Mouse (Mus musculus) liver, embryonic 12.5 days (tissue): ENCODE results near the gene Nkx2-2. TPM values are rescaled to one million over a fixed set of nuclear protein-coding genes. Genes with fewer than 3 reads are reported as not detected.

Source experiments
- ATAC-seq: fragments of 200-750 bp; cut with Nextera tagmentation; 2 replicates; pipeline ENCODE4 v1.8.0; 2017; ENCODE audit warnings: moderate number of reproducible peaks, mild to moderate bottlenecking, moderate library complexity
- H3K27ac ChIP-seq: fragments of 300-500 bp; sonication (generic); 2 replicates; pipeline ENCODE4 v1.5.1; 2016; ENCODE audit warnings: mild to moderate bottlenecking
- H3K27me3 ChIP-seq: fragments of 300-500 bp; sonication (generic); replicated peaks from 2 replicates; pipeline ENCODE4 v1.6.1; 2016; ENCODE audit warnings: mild to moderate bottlenecking, moderate library complexity
- H3K36me3 ChIP-seq: fragments of 300-500 bp; sonication (generic); 2 replicates; pipeline ENCODE4 v1.6.1; 2016; ENCODE audit warnings: mild to moderate bottlenecking, moderate library complexity
- H3K4me1 ChIP-seq: fragments of 300-500 bp; sonication (generic); 2 replicates; pipeline ENCODE4 v1.6.1; 2016
- H3K4me2 ChIP-seq: fragments of 300-500 bp; sonication (generic); 2 replicates; pipeline ENCODE4 v1.6.1; 2016; ENCODE audit warnings: mild to moderate bottlenecking, moderate library complexity
- H3K4me3 ChIP-seq: fragments of 300-500 bp; sonication (generic); 2 replicates; pipeline ENCODE4 v1.5.1; 2016; ENCODE audit warnings: mild to moderate bottlenecking, moderate library complexity
- H3K9ac ChIP-seq: fragments of 300-500 bp; sonication (generic); 2 replicates; pipeline ENCODE4 v1.6.1; 2016; ENCODE audit warnings: mild to moderate bottlenecking, moderate library complexity
- H3K9me3 ChIP-seq: fragments of 300-500 bp; sonication (generic); replicated peaks from 2 replicates; pipeline ENCODE4 v1.6.1; 2016; ENCODE audit warnings: mild to moderate bottlenecking, moderate library complexity
- WGBS: fragments of 180-500 bp; shearing (Covaris S2); methylation state at CpG from one replicate; pipeline ENCODE4 v1.1.7; 2016; ENCODE audit not compliant: insufficient replicate concordance; 5-methylcytosine and 5-hydroxymethylcytosine counted together
- polyA plus RNA-seq: library from polyadenylated mRNA; unstranded; fragments of >200 nt; fragmentation: Nextera tagmentation; extraction: Ambion mirVana; gene quantifications from 2 replicates; pipeline ENCODE4 v1.2.1, GENCODE M21; 2016

Gene Nkx2-2
- polyA plus RNA-seq, 1 experiment from 2014 or later, result not detected

GRCm38 (mm10) chr2:147188074-147188700 is 5.9 kb downstream of the Nkx2-2 start:
- Histone ChIP-seq H3K4me1 (peaks cover 16% of the 10 kb centered on the region; the same call in 1 of the 2 replicates), H3K27ac (no peak overlapping the region), H3K36me3 (no peaks in the 10 kb centered on the region), H3K27me3 (peaks cover 98% of the 10 kb centered on the region), H3K9me3 (no peaks in the 10 kb centered on the region), H3K9ac (no peak overlapping the region), H3K4me3 (no peak overlapping the region), H3K4me2 (no peak overlapping the region)
- 3% methylated on average over 28 of the region's 28 CpGs for WGBS
- no peak for ATAC-seq

GRCm38 (mm10) chr2:147187061-147187870 is 6.8 kb downstream of the Nkx2-2 start:
- no peak overlapping the region for H3K4me3 ChIP-seq
- H3K36me3 ChIP-seq, result no peaks in the 10 kb centered on the region
- no peak overlapping the region for H3K27ac ChIP-seq
- H3K27me3 ChIP-seq, result peaks cover 98% of the 10 kb centered on the region
- ATAC-seq, result no peak
- H3K4me2 ChIP-seq, result no peak overlapping the region
- peaks cover 16% of the 10 kb centered on the region; the same call in 1 of the 2 replicates for H3K4me1 ChIP-seq
- H3K9ac ChIP-seq, result no peak overlapping the region
- H3K9me3 ChIP-seq, result no peaks in the 10 kb centered on the region
- WGBS, result 3% methylated on average over 31 of the region's 33 CpGs

- Histone ChIP-seq H3K27me3 (peaks cover 98% of the 10 kb centered on the region), H3K4me1 (peaks cover 16% of the 10 kb centered on the region; the same call in 1 of the 2 replicates), H3K9ac (no peak overlapping the region), H3K36me3 (no peaks in the 10 kb centered on the region), H3K9me3 (no peaks in the 10 kb centered on the region), H3K4me3 (no peak overlapping the region), H3K27ac (no peak overlapping the region), H3K4me2 (no peak overlapping the region)
- ATAC-seq, result no peak
- 1% methylated on average over 25 of the region's 25 CpGs for WGBS
Measured at GRCm38 (mm10) chr2:147186261-147186681, 7.8 kb downstream of the Nkx2-2 start.

- Histone ChIP-seq H3K27me3 (peaks cover 98% of the 10 kb centered on the region), H3K27ac (no peak overlapping the region), H3K4me3 (no peak overlapping the region), H3K9me3 (no peaks in the 10 kb centered on the region), H3K9ac (no peak overlapping the region), H3K36me3 (no peaks in the 10 kb centered on the region), H3K4me2 (no peak overlapping the region), H3K4me1 (peaks cover 16% of the 10 kb centered on the region; the same call in 1 of the 2 replicates)
- WGBS, result 2% methylated on average over 23 of the region's 23 CpGs
- no peak for ATAC-seq
Measured at GRCm38 (mm10) chr2:147185561-147185960, 8.5 kb downstream of the Nkx2-2 start.

DNA sequence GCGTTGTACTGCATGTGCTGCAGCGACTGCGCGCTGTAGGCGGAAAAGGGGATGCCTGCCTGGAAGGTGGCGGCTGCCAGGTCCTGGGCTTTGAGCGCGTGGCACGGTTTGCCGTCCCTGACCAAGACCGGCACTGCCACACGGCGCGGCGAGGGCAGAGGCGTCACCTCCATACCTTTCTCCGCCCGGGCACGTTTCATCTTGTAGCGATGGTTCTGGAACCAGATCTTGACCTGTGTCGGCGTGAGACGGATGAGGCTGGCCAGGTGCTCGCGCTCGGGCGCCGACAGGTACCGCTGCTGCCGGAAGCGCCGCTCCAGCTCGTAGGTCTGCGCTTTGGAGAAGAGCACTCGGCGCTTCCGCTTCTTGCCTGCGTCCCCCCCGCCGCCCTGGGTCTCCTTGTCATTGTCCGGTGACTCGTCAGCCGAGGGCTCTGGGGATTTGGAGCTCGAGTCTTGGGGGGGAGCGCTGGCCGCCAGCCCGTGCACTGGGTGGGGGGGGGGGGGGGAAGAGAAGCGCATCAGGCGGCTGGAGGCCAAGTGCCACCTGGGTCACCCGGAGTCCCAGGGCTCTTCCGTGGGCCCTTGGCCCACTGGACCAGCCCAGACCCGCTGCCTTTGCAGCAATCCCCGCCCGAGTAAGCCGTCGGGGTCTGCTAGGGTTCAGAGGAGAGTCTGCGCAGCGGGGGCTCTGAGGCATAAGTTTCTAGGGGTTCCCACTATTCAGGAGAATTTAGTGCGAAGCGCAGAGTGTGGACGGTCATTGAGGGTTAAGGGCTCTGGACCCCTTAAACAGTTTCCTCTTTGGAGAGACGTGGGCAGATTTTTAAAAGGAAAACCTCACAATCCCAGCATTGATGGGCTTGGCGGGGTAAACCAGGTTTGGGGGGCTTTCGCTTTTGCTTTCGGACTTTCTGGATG is 9.7 kb downstream of the Nkx2-2 start:
- H3K36me3 ChIP-seq, result no peaks in the 10 kb centered on the region
- WGBS, result 1% methylated on average over 62 of the region's 65 CpGs
- no peak for ATAC-seq

GRCm38 (mm10) chr2:147183521-147183920 is 10.5 kb downstream of the Nkx2-2 start:
- H3K9ac ChIP-seq, result no peak overlapping the region
- WGBS, result 3% methylated on average over 12 of the region's 12 CpGs
- H3K27me3 ChIP-seq, result peaks cover 98% of the 10 kb centered on the region
- no peaks in the 10 kb centered on the region for H3K9me3 ChIP-seq
- no peaks in the 10 kb centered on the region for H3K36me3 ChIP-seq
- 0 out of 2 replicates have a peak overlapping the region, but pooled peaks have one; percentile 22 for H3K4me3 ChIP-seq
- peak overlapping the region; percentile 52 for H3K4me2 ChIP-seq
- ATAC-seq, result no peak
- no peak overlapping the region for H3K27ac ChIP-seq
- peaks cover 20% of the 10 kb centered on the region; the same call in 1 of the 2 replicates for H3K4me1 ChIP-seq

More for the DNA sequence above, 9.7 kb downstream of the Nkx2-2 start:
- Histone ChIP-seq H3K27ac (no peak overlapping the region), H3K9me3 (no peaks in the 10 kb centered on the region), H3K4me2 (peak overlapping the region; percentile 52), H3K9ac (no peak overlapping the region), H3K4me3 (peak overlapping the region; percentile 22), H3K27me3 (peaks cover 98% of the 10 kb centered on the region), H3K4me1 (peaks cover 16% of the 10 kb centered on the region; the same call in 1 of the 2 replicates)

DNA sequence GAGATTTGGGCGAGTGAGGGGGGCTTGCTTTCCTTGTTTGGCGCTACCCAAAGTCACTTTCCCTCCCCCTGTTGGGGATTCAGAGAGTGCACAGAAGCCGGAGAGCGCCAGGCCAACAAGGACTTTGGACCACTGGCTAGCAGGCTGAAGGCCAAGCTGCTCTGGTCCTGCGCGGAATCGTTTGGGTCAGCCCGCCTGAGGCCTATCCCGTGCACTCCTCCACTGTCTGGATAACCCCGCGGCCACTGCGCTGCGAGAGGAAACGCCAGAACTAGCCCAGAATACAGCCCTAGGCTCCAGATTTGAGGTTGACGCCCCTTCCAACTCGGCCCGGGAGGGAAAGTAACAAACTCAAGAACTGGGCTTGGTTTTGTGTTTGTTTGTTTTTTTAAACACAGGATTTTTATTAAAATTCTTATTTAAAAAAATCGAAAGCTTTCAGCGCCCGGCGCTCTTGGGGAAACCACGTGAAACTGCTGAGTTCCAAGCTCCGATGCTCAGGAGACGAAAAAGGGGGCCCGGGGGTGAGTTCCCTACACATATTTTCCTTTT is 11.3 kb downstream of the Nkx2-2 start:
- Histone ChIP-seq H3K9me3 (no peaks in the 10 kb centered on the region), H3K9ac (no peak overlapping the region), H3K4me2 (peak overlapping the region; percentile 24), H3K27me3 (peaks cover 97% of the 10 kb centered on the region), H3K4me3 (no peak overlapping the region), H3K27ac (no peak overlapping the region), H3K4me1 (peaks cover 27% of the 10 kb centered on the region), H3K36me3 (no peaks in the 10 kb centered on the region)
- ATAC-seq, result 0 out of 2 replicates have a peak, but pooled peaks have one; percentile 15
- 6% methylated on average over 25 of the region's 25 CpGs for WGBS

DNA sequence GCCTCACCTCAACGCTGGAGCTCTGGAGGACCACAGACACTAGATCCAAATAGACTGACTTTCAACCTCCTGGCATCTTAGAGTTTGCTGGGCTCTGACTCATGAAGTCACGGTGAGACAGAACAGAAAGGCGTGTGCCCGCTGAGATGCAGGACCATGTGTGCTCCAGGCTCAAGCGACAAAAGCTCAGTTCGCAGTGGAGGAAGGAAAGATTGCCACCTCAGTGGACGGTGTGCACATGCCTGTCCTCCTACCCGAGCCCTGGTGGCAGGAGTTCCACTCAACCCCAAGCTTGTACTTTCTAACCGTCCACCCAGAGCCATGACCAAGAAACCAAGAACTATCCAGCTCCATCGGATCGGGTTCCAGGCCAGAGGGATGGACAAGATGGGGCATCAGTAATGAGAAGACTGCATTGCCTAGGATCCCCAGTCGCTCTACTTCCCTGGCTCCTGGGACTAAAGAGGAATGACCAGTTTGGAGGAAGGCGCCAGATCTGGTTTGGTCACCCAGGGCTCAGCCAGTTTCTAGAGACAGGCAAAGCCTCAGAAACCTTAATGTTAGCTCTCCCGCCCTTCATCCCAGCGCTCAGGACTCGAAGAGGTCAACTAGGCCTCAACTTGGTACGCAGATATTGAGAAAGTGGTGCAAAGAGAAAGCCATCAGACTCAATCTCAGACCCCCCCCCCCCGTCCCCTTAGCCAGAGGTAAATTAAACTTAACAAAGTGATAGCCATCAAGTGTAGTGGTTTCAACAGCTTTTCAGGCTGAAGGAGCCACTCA is 11.9 kb downstream of the Nkx2-2 start:
- Histone ChIP-seq H3K9me3 (no peaks in the 10 kb centered on the region), H3K4me3 (no peak overlapping the region), H3K9ac (no peak overlapping the region), H3K27me3 (peaks cover 95% of the 10 kb centered on the region), H3K4me1 (peaks cover 28% of the 10 kb centered on the region), H3K36me3 (no peaks in the 10 kb centered on the region), H3K4me2 (no peak overlapping the region), H3K27ac (no peak overlapping the region)
- 12% methylated on average over 18 of the region's 18 CpGs for WGBS
- ATAC-seq, result no peak

- ATAC-seq, result no peak
- Histone ChIP-seq H3K9ac (no peak overlapping the region), H3K4me2 (no peak overlapping the region), H3K4me3 (no peak overlapping the region), H3K4me1 (peaks cover 28% of the 10 kb centered on the region), H3K27me3 (peaks cover 95% of the 10 kb centered on the region), H3K36me3 (no peaks in the 10 kb centered on the region), H3K27ac (no peak overlapping the region), H3K9me3 (no peaks in the 10 kb centered on the region)
- 14% methylated on average over 5 of the region's 5 CpGs for WGBS
Measured at GRCm38 (mm10) chr2:147181304-147181665, 12.8 kb downstream of the Nkx2-2 start.

GRCm38 (mm10) chr2:147180649-147181303 is 13.3 kb downstream of the Nkx2-2 start:
- no peaks in the 10 kb centered on the region for H3K9me3 ChIP-seq
- peaks cover 93% of the 10 kb centered on the region for H3K27me3 ChIP-seq
- H3K4me2 ChIP-seq, result no peak overlapping the region
- no peak for ATAC-seq
- H3K4me1 ChIP-seq, result peaks cover 24% of the 10 kb centered on the region
- H3K36me3 ChIP-seq, result no peaks in the 10 kb centered on the region
- H3K4me3 ChIP-seq, result no peak overlapping the region
- no peak overlapping the region for H3K27ac ChIP-seq
- 9% methylated on average over 32 of the region's 32 CpGs for WGBS
- H3K9ac ChIP-seq, result no peak overlapping the region
